Mouse (Mus musculus) stomach, embryonic 14.5 days (tissue): ENCODE measurements around the gene Srpk2. TPM values are rescaled to one million over a fixed set of nuclear protein-coding genes. Genes with fewer than 3 reads are reported as not detected.
"Not testable (repeated sequence)": the region's sequence is repeated elsewhere in the genome, so short reads cannot be mapped to it uniquely, and the experiment has no call there.

Experiments used
- ATAC-seq: fragments of 200-750 bp; cut with Nextera tagmentation; 2 replicates; pipeline ENCODE4 v1.8.0; 2017; ENCODE audit warnings: low read depth, moderate TSS enrichment; ENCODE audit not compliant: insufficient number of reproducible peaks, insufficient read depth, low FRiP score
- H3K27ac ChIP-seq: fragments of 300-500 bp; sonication (generic); 2 replicates; pipeline ENCODE4 v1.5.1; 2014; ENCODE audit warnings: mild to moderate bottlenecking, low read length, moderate library complexity, mixed read lengths
- H3K27me3 ChIP-seq: fragments of 300-500 bp; sonication (generic); 2 replicates; pipeline ENCODE4 v1.6.1; 2014; ENCODE audit warnings: low read length, control low read depth, mixed read lengths; ENCODE audit not compliant: control insufficient read depth, insufficient read depth
- H3K36me3 ChIP-seq: fragments of 300-500 bp; sonication (generic); 2 replicates; pipeline ENCODE4 v1.6.1; 2014; ENCODE audit warnings: mild to moderate bottlenecking, control low read depth, low read length, moderate library complexity, mixed read lengths; ENCODE audit not compliant: control insufficient read depth, insufficient read depth
- H3K4me1 ChIP-seq: fragments of 300-500 bp; sonication (generic); 2 replicates; pipeline ENCODE4 v1.6.1; 2014; ENCODE audit warnings: low read length, control low read depth, mixed read lengths; ENCODE audit not compliant: control insufficient read depth, insufficient read depth
- H3K4me2 ChIP-seq: fragments of 300-500 bp; sonication (generic); replicated peaks from 2 replicates; pipeline ENCODE4 v1.6.1; 2014; ENCODE audit warnings: low read depth, low read length, control low read depth
- H3K4me3 ChIP-seq: fragments of 300-500 bp; sonication (generic); 2 replicates; pipeline ENCODE4 v1.5.1; 2014; ENCODE audit warnings: low read depth, low read length, control low read depth
- H3K9ac ChIP-seq: fragments of 300-500 bp; sonication (generic); replicated peaks from 2 replicates; pipeline ENCODE4 v1.6.1; 2014; ENCODE audit warnings: low read depth, mild to moderate bottlenecking, control low read depth, low read length, moderate library complexity, mixed read lengths
- H3K9me3 ChIP-seq: fragments of 300-500 bp; sonication (generic); 2 replicates; pipeline ENCODE4 v1.6.1; 2016; ENCODE audit warnings: low read depth, low read length, control low read depth; ENCODE audit not compliant: control insufficient read depth
- WGBS: fragments of 180-500 bp; shearing (Covaris S2); extraction: QIAGEN DNeasy Blood & Tissue Kit; methylation state at CpG from one replicate; pipeline ENCODE4 v1.1.7; 2014; 5-methylcytosine and 5-hydroxymethylcytosine counted together
- polyA plus RNA-seq: library from polyadenylated mRNA; unstranded; fragments of >200 nt; fragmentation: Nextera tagmentation; extraction: Ambion mirVana; gene quantifications from 2 replicates; pipeline ENCODE4 v1.2.1, GENCODE M21; 2014

The Srpk2 gene
- polyA plus RNA-seq, 1 experiment from 2014 or later, result 61.8 TPM

GRCm38 (mm10) chr5:23596326-23596965 lies 88.0 kb downstream of the Srpk2 start:
- no peak overlapping the region for H3K4me2 ChIP-seq
- H3K9me3 ChIP-seq, result no peaks in the 10 kb centered on the region
- H3K27me3 ChIP-seq, result no peaks in the 10 kb centered on the region
- H3K27ac ChIP-seq, result no peak overlapping the region
- H3K9ac ChIP-seq, result no peak overlapping the region
- H3K4me1 ChIP-seq, result peaks cover 7% of the 10 kb centered on the region; the same call in 1 of the 2 replicates
- WGBS, result 86% methylated on average over 5 of the region's 5 CpGs
- no peak overlapping the region for H3K4me3 ChIP-seq
- no peak for ATAC-seq
- H3K36me3 ChIP-seq, result no peaks in the 10 kb centered on the region

GRCm38 (mm10) chr5:23590298-23590697 lies 94.1 kb downstream of the Srpk2 start:
- not testable (repeated sequence) for H3K27me3 ChIP-seq, H3K36me3 ChIP-seq, ATAC-seq, H3K4me3 ChIP-seq, H3K4me2 ChIP-seq, H3K9ac ChIP-seq, H3K9me3 ChIP-seq, H3K4me1 ChIP-seq, H3K27ac ChIP-seq
- WGBS, result 91% methylated on average over 4 of the region's 5 CpGs

GRCm38 (mm10) chr5:23587614-23588013 lies 96.8 kb downstream of the Srpk2 start:
- Histone ChIP-seq H3K4me1 (no peaks in the 10 kb centered on the region), H3K4me3 (no peak overlapping the region), H3K27ac (no peak overlapping the region), H3K9ac (no peak overlapping the region), H3K36me3 (no peaks in the 10 kb centered on the region), H3K9me3 (no peaks in the 10 kb centered on the region), H3K4me2 (no peak overlapping the region), H3K27me3 (no peaks in the 10 kb centered on the region)
- 67% methylated on average over 2 of the region's 2 CpGs for WGBS
- no peak for ATAC-seq

GRCm38 (mm10) chr5:23586531-23587453 lies 97.6 kb downstream of the Srpk2 start:
- Histone ChIP-seq H3K27me3 (no peaks in the 10 kb centered on the region), H3K36me3 (no peaks in the 10 kb centered on the region), H3K9ac (no peak overlapping the region), H3K4me2 (no peak overlapping the region), H3K9me3 (no peaks in the 10 kb centered on the region), H3K4me3 (no peak overlapping the region), H3K27ac (no peak overlapping the region), H3K4me1 (no peaks in the 10 kb centered on the region)
- no peak for ATAC-seq
- WGBS, result 82% methylated on average over 13 of the region's 13 CpGs

- Histone ChIP-seq H3K36me3 (no peaks in the 10 kb centered on the region), H3K9me3 (no peaks in the 10 kb centered on the region), H3K4me2 (no peak overlapping the region), H3K9ac (no peak overlapping the region), H3K4me3 (no peak overlapping the region), H3K27ac (no peak overlapping the region), H3K27me3 (no peaks in the 10 kb centered on the region), H3K4me1 (no peaks in the 10 kb centered on the region)
- ATAC-seq, result no peak
- 53% methylated on average over 2 of the region's 2 CpGs for WGBS
Observed at GRCm38 (mm10) chr5:23581484-23582060, 102.8 kb downstream of the Srpk2 start.

- no peak overlapping the region for H3K9ac ChIP-seq
- no peak overlapping the region for H3K4me2 ChIP-seq
- no peaks in the 10 kb centered on the region for H3K27me3 ChIP-seq
- H3K4me1 ChIP-seq, result peaks cover 2% of the 10 kb centered on the region; the same call in 1 of the 2 replicates
- no peak overlapping the region for H3K27ac ChIP-seq
- no peaks in the 10 kb centered on the region for H3K36me3 ChIP-seq
- no peaks in the 10 kb centered on the region for H3K9me3 ChIP-seq
- WGBS, result 83% methylated on average over 3 of the region's 3 CpGs
- no peak for ATAC-seq
- no peak overlapping the region for H3K4me3 ChIP-seq
Observed at GRCm38 (mm10) chr5:23579120-23579880, 105.1 kb downstream of the Srpk2 start.

- Histone ChIP-seq H3K9ac (no peak overlapping the region), H3K27me3 (no peaks in the 10 kb centered on the region), H3K4me3 (no peak overlapping the region), H3K36me3 (no peaks in the 10 kb centered on the region), H3K4me1 (peaks cover 2% of the 10 kb centered on the region; the same call in 1 of the 2 replicates), H3K4me2 (no peak overlapping the region), H3K9me3 (no peaks in the 10 kb centered on the region), H3K27ac (no peak overlapping the region)
- ATAC-seq, result no peak
- WGBS, result 81% methylated on average over 4 of the region's 4 CpGs
Observed at GRCm38 (mm10) chr5:23578322-23578957, 106.0 kb downstream of the Srpk2 start.

- 70% methylated on average over 4 of the region's 4 CpGs for WGBS
Observed at GRCm38 (mm10) chr5:23577847-23578246, 106.6 kb downstream of the Srpk2 start.

More at GRCm38 (mm10) chr5:23577847-23578246, 106.6 kb downstream of the Srpk2 start:
- Histone ChIP-seq H3K4me2 (no peak overlapping the region), H3K4me1 (peaks cover 2% of the 10 kb centered on the region; the same call in 1 of the 2 replicates), H3K9me3 (no peaks in the 10 kb centered on the region), H3K9ac (no peak overlapping the region), H3K36me3 (no peaks in the 10 kb centered on the region), H3K27ac (no peak overlapping the region), H3K4me3 (no peak overlapping the region), H3K27me3 (no peaks in the 10 kb centered on the region)
- ATAC-seq, result no peak
